Mouse (Mus musculus) small intestine, adult 2 months (tissue): ENCODE data around the gene Snrnp200.

Experiments used
- CTCF ChIP-seq: fragments of 200-500 bp; IDR thresholded peaks from 2 replicates; pipeline ENCODE4 v1.5.1; 2012; ENCODE audit warnings: low read depth, mild to moderate bottlenecking, control low read depth, inconsistent platforms, low read length, moderate library complexity, mixed read lengths; ENCODE audit not compliant: insufficient replicate concordance, insufficient read length; ENCODE audit errors: extremely low read depth
- POLR2A ChIP-seq: fragments of 200-500 bp; IDR thresholded peaks from 2 replicates; pipeline ENCODE4 v1.6.1; 2012; ENCODE audit warnings: low read depth, mild to moderate bottlenecking, control low read depth, inconsistent platforms, low read length, moderate library complexity

DNA sequence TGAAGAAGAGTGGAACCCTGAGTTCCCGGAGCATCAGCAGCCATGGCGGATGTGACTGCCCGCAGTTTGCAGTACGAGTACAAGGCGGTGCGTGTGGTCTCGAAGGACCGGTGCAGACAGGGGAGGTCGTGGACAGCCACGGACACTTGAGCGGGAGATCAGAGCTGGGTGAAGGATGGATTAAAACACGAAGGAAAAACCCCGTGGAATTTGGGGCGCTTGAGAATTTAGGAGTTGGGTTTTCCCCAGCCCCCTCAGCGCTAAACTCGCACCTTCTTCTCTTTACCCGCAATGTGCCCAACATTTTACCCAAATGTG lies 225 bp downstream of the Snrnp200 start:
- TF ChIP-seq POLR2A (no peak), CTCF (no peak)
